Mouse (Mus musculus): ENCODE data around the gene Apc2. TPM values are rescaled to one million over a fixed set of nuclear protein-coding genes. Genes with fewer than 3 reads are reported as not detected.

Apc2 gene
- polyA plus RNA-seq, 2 experiments, result 0.04 TPM; not detected in 1

GRCm38 (mm10) chr10:80300672-80301181 lies 5.0 kb downstream of the Apc2 start:
- H3K9me3 ChIP-seq (ENCODE audit: control insufficient read depth, low read length), result no peaks in the 10 kb centered on the region
- no peaks in the 10 kb centered on the region for H3K36me3 ChIP-seq (replicated peaks; ENCODE audit: control insufficient read depth, insufficient read depth, low read depth)
- TF ChIP-seq EP300 (IDR thresholded peaks at IDR 0.05; ENCODE audit: low read depth) (no peak), CTCF (IDR thresholded peaks at IDR 0.05; ENCODE audit: low read depth) (no peak)
- no peak overlapping the region for H3K9ac ChIP-seq (replicated peaks)
- peaks cover 2 to 4% of the 10 kb centered on the region in 2 experiments; a peak in 2 of 4 replicates for H3K4me1 ChIP-seq (replicated peaks; ENCODE audit: control insufficient read depth in 2 of 2, insufficient read depth in 2 of 2, low read length in 1 of 2)
- no peak overlapping the region for H3K27ac ChIP-seq
- no peak overlapping the region for H3K4me3 ChIP-seq (ENCODE audit: insufficient read depth in 1 of 2, low read depth in 2 of 2, low read length in 2 of 2)
- H3K4me2 ChIP-seq (ENCODE audit: low read depth), result no peak overlapping the region
- H3K27me3 ChIP-seq (ENCODE audit: control insufficient read depth, insufficient read depth, low read length), result peaks cover 79% of the 10 kb centered on the region
- 28% methylated on average over 11 of the region's 11 CpGs for WGBS (ENCODE audit: insufficient replicate concordance)
- DNase-seq (ENCODE audit: low read depth in 3 of 3, low spot score in 3 of 3), result no peak
- no peak for ATAC-seq (ENCODE audit: insufficient read depth)

- ATAC-seq (ENCODE audit: insufficient read depth) (no peak), DNase-seq (ENCODE audit: low read depth in 3 of 3, low spot score in 3 of 3) (no peak)
- Histone ChIP-seq H3K4me2 (ENCODE audit: low read depth) (no peak overlapping the region), H3K27ac (no peak overlapping the region), H3K4me1 (replicated peaks; ENCODE audit: control insufficient read depth in 2 of 2, insufficient read depth in 2 of 2, low read length in 1 of 2) (no peaks in the 10 kb centered on the region), H3K36me3 (replicated peaks; ENCODE audit: control insufficient read depth, insufficient read depth, low read depth) (no peaks in the 10 kb centered on the region), H3K9me3 (ENCODE audit: control insufficient read depth, low read length) (no peaks in the 10 kb centered on the region), H3K9ac (replicated peaks) (no peak overlapping the region), H3K4me3 (ENCODE audit: insufficient read depth in 1 of 2, low read depth in 2 of 2, low read length in 2 of 2) (no peak overlapping the region), H3K27me3 (ENCODE audit: control insufficient read depth, insufficient read depth, low read length) (peaks cover 83% of the 10 kb centered on the region)
- TF ChIP-seq EP300 (IDR thresholded peaks at IDR 0.05; ENCODE audit: low read depth) (no peak), CTCF (IDR thresholded peaks at IDR 0.05; ENCODE audit: low read depth) (no peak)
- 55% methylated on average over 10 of the region's 10 CpGs for WGBS (ENCODE audit: insufficient replicate concordance)
Observed at GRCm38 (mm10) chr10:80301256-80302081, 5.7 kb downstream of the Apc2 start.

- no peaks in the 10 kb centered on the region for H3K4me1 ChIP-seq (replicated peaks; ENCODE audit: control insufficient read depth in 2 of 2, insufficient read depth in 2 of 2, low read length in 1 of 2)
- no peak for DNase-seq (ENCODE audit: low read depth in 3 of 3, low spot score in 3 of 3)
- ATAC-seq (ENCODE audit: insufficient read depth), result no peak
- H3K4me2 ChIP-seq (ENCODE audit: low read depth), result no peak overlapping the region
- no peak overlapping the region for H3K4me3 ChIP-seq (ENCODE audit: insufficient read depth in 1 of 2, low read depth in 2 of 2, low read length in 2 of 2)
- H3K9me3 ChIP-seq (ENCODE audit: control insufficient read depth, low read length), result no peaks in the 10 kb centered on the region
- no peaks in the 10 kb centered on the region for H3K36me3 ChIP-seq (replicated peaks; ENCODE audit: control insufficient read depth, insufficient read depth, low read depth)
- WGBS (ENCODE audit: insufficient replicate concordance), result 58% methylated on average over 5 of the region's 5 CpGs
- peaks cover 80% of the 10 kb centered on the region for H3K27me3 ChIP-seq (ENCODE audit: control insufficient read depth, insufficient read depth, low read length)
- H3K27ac ChIP-seq, result no peak overlapping the region
- TF ChIP-seq CTCF (IDR thresholded peaks at IDR 0.05; ENCODE audit: low read depth), result no peak
- TF ChIP-seq EP300 (IDR thresholded peaks at IDR 0.05; ENCODE audit: low read depth), result no peak
- no peak overlapping the region for H3K9ac ChIP-seq (replicated peaks)
Observed at GRCm38 (mm10) chr10:80302082-80302355, 6.2 kb downstream of the Apc2 start.

GRCm38 (mm10) chr10:80302471-80302881 lies 6.7 kb downstream of the Apc2 start:
- DNase-seq (ENCODE audit: low read depth in 3 of 3, low spot score in 3 of 3), result no peak
- H3K27me3 ChIP-seq (ENCODE audit: control insufficient read depth, insufficient read depth, low read length), result peaks cover 76% of the 10 kb centered on the region
- 25% methylated on average over 9 of the region's 9 CpGs for WGBS (ENCODE audit: insufficient replicate concordance)

GRCm38 (mm10) chr10:80304458-80304857 lies 8.7 kb downstream of the Apc2 start:
- WGBS (ENCODE audit: insufficient replicate concordance), result 5% methylated on average over 12 of the region's 12 CpGs
- no peaks in the 10 kb centered on the region for H3K36me3 ChIP-seq (replicated peaks; ENCODE audit: control insufficient read depth, insufficient read depth, low read depth)
- no peak overlapping the region for H3K27ac ChIP-seq
- H3K9ac ChIP-seq (replicated peaks), result no peak overlapping the region
- TF ChIP-seq CTCF (IDR thresholded peaks at IDR 0.05; ENCODE audit: low read depth) (no peak), EP300 (IDR thresholded peaks at IDR 0.05; ENCODE audit: low read depth) (no peak)
- DNase-seq (ENCODE audit: low read depth in 3 of 3, low spot score in 3 of 3), result no peak
- no peak for ATAC-seq (ENCODE audit: insufficient read depth)
- H3K4me3 ChIP-seq (ENCODE audit: insufficient read depth in 1 of 2, low read depth in 2 of 2, low read length in 2 of 2), result no peak overlapping the region
- peak overlapping the region; percentile 43; the same call in 1 of the 2 replicates for H3K4me2 ChIP-seq (ENCODE audit: low read depth)
- no peaks in the 10 kb centered on the region for H3K9me3 ChIP-seq (ENCODE audit: control insufficient read depth, low read length)
- H3K4me1 ChIP-seq (replicated peaks; ENCODE audit: control insufficient read depth in 2 of 2, insufficient read depth in 2 of 2, low read length in 1 of 2), result no peaks in the 10 kb centered on the region
- H3K27me3 ChIP-seq (ENCODE audit: control insufficient read depth, insufficient read depth, low read length), result peaks cover 65% of the 10 kb centered on the region

More at GRCm38 (mm10) chr10:80302471-80302881, 6.7 kb downstream of the Apc2 start:
- H3K4me3 ChIP-seq (ENCODE audit: insufficient read depth in 1 of 2, low read depth in 2 of 2, low read length in 2 of 2), result no peak overlapping the region
- no peak overlapping the region for H3K9ac ChIP-seq (replicated peaks)
- H3K27ac ChIP-seq, result no peak overlapping the region
- no peak overlapping the region for H3K4me2 ChIP-seq (ENCODE audit: low read depth)
- TF ChIP-seq EP300 (IDR thresholded peaks at IDR 0.05; ENCODE audit: low read depth), result no peak
- no peak for TF ChIP-seq CTCF (IDR thresholded peaks at IDR 0.05; ENCODE audit: low read depth)
- peak; percentile 22; the same call in 1 of the 2 replicates for ATAC-seq (ENCODE audit: insufficient read depth)
- no peaks in the 10 kb centered on the region for H3K36me3 ChIP-seq (replicated peaks; ENCODE audit: control insufficient read depth, insufficient read depth, low read depth)
- H3K9me3 ChIP-seq (ENCODE audit: control insufficient read depth, low read length), result no peaks in the 10 kb centered on the region
- H3K4me1 ChIP-seq (replicated peaks; ENCODE audit: control insufficient read depth in 2 of 2, insufficient read depth in 2 of 2, low read length in 1 of 2), result no peaks in the 10 kb centered on the region
